Mouse (Mus musculus) right cerebral cortex, postnatal 25 days (tissue): ENCODE data around the gene Ncoa4.
"Not testable (repeated sequence)": the region's sequence is repeated elsewhere in the genome, so short reads cannot be mapped to it uniquely, and the experiment has no call there.

ENCODE experiments used
- DNase-seq: peaks from one replicate; pipeline ENCODE4 v3.0.0; 2022

Ncoa4 gene

DNA sequence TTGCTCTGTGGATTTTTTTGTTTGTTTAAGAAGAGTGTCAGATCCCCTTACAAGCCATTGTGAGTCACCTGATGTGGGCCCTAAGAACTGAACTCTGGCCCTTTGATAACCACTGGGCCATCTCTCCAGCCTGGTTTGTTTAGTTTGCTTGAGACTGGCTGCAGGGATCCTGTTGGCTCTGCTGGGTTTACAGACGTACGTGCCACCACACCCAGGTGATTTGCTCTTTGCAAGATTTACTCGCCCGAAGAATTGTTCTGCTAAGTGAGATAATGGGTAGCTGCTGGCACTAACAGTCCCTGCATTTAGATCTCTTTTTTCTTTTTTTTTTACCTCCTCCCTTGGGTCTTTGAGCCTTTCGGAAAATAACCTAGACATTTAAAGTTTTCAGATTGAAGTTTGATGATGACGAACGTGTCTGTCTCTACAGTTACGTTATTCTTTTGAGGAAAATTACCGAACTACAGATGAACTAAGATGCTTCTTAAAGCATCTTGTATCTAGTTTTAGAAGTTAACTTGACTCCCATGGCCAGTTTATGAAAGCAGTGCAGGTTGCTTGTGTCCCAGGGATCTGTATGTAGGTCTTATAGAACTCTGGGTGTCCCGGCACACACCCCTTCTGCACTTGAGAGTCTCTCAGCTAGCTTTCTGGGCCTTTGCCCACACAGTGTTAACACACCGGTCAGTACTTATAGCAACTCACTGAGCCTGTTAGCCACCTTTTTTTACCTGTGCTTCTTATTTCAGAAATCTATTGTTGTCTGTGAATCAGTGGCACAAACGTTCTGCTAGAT lies 1.6 kb downstream of the Ncoa4 start:
- DNase-seq: no peak

DNA sequence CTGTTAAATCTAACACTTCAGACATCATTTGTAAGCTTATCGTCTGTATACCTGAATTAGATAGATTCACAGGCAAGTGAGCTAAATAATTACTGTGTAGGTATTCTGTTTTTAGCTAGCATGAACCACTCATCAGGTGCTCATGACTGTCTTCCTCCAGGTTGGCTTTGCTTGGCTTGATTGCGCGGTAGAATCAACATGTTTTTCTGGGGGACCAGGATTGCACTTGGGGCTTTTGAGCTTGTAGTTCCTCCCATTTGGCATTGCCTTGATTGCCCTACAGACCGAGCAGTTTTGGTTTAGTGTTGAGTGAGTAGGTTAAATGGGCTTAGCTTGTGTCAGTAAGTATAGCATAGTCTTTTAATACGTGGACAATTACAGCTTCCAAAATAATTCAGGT lies 2.6 kb downstream of the Ncoa4 start:
- no peak for DNase-seq

DNA sequence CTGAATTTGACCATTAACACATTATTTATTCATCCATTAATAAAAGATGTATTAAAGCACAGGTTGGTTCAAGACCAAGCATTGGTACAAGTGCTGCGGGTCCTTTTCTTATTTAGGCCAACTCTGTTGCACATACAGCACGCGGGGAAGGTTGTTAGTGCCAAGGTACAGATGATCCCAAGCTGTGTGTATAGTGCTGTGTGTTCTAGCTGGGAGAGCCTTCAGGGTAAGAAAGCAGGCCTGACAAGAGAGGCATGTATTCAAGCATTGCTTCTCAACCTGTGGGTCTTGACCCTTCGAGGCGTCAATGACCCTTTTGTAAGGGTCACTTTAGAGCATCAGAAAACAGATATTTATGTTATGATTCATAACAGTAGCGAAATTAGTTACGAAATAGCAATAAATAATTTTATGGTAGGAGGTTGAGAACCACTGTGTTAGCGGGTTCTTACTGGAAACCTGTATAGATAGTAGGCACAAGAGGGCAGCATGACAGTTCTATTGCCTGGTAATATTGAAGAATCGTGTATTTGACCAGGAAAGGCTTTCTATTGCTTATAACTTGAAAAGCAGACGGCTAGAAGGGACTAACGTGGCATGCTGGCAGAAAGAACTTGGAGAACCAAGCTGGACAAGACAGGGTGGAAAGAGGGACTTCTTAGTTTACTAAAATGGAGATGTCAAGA lies 3.7 kb downstream of the Ncoa4 start:
- no peak for DNase-seq

DNA sequence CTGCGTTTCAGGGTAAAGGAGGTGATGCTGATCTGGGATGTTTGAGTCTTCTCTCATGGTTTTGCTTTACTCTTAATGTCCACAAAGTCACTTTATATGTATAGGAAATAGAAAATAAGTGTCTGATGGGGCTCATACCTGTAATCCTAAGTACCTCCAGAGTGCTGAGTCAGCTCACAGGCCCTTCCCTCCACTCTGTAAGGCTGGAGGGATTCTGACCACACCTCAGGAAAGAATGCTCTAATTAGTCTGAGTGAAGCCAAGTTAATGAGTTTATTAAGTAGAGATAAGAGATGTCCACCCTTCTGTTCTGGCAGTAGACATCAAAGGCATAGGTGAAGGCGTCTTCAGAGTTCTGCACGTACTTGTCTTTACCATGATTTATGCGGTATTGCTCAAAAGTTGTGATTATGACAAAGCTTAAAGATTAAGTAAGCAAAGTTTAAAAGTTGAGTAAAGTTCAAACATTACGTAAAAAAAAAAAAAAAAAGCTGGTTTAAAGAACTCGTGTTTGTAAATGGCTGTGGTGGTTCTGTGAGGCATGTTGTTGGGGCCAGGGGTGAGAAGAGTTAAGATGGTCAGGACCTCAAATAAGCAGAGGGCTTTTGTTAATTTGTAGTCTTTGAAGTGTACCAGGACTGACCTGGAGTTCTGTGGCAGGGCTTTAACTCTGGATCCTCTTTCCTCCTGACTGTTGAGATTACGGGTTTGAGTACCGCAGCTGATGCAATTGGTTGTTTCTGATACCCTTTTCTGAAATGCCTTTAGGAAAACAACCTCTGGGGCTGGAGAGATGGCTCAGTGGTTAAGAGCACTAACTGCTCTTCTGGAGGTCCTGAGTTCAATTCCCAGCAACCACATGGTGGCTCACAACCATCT lies 4.7 kb downstream of the Ncoa4 start:
- no peak for DNase-seq

DNA sequence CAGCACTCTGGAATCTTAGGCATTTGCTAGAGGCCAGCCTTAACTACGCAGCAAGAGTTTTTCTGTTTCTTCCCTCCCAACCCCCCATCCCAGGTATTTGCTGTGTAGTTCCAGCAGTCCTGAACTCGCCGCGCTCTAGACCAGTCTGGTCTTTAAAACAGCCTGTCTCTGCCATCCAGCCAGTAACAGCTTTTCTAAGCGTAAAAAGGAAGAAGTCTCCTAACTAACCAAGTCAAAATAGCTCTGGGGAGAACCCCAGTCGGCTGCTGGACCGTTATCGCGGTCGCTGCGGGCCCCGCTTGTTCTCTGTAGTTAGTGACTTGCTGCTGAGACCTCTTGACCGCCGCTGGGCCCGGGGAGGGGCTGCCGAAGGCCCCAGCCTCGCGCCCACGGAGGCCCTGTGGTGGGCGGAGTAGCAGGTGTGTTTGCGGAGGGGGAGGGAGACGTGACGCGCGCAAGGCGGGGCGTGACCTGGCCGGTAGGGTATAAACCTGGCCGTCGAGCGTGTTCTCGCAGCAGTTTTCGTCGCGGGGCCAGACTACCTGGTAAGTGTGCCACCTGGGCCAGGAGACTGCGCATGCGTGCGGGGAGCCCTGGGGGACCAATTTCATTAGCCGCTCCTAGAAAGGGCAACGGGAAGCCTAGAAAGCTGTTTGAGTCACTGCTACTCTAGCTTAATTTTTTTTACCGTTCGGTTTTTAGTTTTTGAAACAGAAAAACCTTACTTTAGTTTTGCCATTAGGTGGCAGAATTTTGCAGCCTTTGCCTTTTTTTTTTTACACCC lies 5.8 kb downstream of the Ncoa4 start:
- peak; percentile 28 for DNase-seq

DNA sequence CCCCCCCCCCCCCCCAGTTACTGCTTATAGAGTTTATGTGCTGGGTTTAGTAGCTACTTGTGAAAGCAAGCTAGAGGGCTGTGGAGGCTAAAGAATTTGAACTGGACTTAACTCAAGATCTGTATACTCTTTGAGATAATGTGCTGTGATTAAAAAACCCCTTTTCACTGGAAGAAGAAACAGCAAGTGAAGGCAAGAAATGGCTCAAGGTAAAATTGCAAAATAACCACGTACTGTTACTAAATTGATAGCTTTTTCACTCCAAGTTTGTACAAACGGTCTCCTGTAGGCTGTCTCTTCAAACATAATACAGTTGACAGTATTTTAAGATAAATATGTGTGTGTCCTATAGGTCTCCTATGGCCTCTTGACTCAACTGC lies 6.4 kb downstream of the Ncoa4 start:
- no peak for DNase-seq

DNA sequence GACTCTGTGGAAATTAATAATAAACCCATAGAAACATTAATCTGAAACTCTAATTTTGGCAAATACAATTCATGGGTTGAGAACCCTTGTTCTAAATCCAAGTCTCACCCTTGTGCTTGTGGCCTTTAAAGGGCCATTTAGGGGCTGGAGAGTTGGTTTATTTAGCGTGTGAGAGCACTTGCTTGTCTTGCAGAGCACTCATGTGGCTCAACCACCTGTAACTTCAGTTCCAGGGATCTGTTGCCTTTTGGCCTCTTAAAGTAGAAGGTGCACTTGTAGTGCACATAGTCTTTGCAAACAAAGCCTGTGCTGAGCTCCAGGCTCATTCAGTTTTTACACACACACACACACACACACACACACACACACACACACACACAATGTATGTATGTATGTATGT lies 7.2 kb downstream of the Ncoa4 start:
- no peak for DNase-seq

DNA sequence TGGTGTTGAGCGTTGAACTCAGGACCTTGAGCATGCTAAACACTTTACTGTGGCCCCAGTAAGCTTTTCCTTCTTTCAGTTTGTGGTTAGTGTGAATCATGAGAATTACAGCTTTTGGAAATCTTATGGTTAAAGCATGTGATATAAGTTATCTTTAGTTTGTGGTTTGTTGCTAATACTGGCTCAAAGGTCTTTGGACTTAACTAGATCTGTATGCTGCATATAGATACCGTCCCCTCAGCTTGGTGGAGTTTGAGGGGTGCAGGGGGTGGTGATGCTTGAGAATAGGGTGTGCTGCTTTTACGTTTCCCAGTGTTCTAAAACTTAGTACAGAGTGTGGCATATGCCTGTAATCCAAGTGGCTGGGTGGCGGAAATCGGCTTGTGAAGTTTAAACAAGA lies 7.7 kb downstream of the Ncoa4 start:
- DNase-seq: no peak

DNA sequence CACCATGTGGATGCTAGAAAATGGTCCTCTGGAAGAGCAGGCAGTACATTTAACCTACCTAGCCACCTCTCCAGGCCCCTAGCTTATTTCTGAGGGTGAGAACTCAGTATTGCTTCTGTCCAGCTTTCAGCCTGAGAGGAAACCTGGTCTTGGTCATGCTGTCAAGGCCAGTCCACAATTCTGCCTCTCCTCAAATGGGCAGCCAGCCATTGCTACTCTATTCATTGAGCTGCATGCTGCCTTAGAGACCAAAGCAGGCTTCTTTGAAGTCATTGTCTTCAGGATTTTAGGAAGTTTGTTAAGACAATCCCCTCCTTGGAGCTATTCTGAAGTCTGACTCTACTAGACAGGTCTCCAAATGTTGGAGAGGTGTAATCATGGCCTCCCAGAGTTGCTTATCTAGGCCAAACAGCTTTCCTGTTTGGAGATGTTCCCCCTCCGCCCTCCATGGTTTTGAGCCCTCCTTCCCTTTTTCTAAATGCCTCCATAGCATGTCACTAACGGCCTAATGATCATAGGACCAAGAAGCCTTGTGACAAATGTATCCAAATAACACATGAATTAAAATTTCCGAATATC lies 9.1 kb downstream of the Ncoa4 start:
- no peak for DNase-seq

DNA sequence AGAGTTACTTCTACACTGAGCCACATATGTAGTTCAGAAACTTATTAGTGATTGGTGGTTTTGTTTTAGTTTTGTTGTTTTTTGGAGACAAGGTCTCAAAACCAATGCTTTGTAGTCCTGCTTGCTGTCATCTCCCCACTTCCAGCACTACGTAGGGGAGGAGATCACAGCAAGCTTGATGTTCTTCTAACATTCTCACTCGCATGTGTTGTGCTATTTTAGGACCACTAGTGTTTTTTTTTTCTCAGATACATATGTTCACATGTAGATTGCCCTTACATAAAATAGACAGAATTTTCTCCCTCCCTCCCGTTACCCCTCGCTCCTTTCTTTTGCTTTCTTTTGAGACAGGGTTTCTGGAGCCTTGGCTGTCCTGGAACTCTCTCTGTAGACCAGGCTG lies 10.5 kb downstream of the Ncoa4 start:
- no peak for DNase-seq

DNA sequence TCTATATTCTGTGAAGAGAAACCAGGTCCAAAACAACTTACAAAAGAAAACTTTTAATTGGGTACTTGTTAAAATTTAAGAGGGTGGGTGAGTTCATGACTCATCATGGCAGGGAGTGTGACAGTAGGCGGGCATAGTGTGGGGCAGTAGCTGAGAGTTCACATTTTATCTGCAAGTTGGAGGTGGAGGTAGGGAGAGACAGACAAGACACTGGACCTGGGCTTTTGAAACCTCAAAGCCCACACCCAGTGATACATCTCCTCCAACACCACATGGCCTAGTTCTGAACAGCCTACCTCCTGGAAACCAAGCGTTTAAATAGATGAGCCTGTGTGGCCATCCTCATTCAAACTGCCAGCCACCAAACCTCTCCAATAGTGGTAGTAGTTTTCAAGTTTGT lies 15.6 kb downstream of the Ncoa4 start:
- DNase-seq: no peak

DNA sequence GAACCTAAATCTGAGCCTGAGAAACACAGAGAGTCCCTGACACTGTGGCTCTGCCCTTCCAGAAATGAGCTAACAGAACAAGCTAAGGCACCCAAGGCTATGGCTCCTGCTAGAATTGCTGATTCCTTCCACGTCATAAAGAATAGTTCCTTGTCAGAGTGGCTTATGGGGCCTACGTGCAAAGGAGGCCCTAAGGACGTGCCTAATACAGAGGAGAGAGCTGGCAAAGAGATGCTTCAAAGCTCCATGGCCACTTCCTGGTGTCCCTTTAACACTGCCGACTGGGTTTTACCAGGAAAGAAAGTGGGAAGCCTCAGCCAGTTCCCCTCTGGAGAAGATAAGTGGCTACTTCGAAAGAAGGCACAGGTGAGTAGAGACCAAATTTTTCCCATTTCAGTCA lies 16.9 kb downstream of the Ncoa4 start:
- DNase-seq: not testable (repeated sequence)

DNA sequence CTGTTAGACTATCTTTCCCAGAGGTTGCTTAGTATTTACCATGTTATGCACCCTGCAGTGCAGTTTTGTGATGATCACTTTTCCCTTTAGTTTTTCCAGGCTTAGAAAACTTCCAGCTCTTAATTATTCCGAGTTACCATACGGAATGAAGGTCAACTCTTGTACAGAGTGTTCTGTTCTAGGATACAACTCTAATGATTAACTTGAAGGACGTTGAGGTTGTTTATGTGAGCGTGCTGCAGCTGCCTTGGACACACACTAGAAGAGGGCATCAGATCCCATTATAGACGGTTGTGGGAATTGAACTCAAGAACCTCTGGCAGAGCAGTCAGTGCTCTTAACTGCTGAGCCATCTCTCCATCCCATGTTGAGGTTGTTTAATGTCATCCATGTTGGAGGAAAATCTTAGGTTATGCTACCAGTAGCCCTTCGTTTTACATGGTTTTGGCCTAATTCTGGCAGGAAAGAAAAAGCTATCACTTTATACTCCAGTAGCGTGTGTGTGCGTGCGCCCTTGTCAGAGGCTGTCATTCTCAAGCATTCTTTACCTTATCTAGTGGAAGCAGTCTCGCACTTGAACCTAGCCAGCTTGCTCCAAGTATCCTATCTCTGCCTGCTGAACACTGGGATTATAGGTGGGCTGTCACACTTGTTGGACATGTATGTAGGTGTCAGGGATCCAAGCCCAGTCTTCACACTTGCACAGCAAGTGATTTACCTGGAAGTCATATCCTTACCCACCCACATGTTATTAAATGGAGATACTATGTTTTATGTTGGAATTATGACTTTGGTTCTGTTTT lies 19.9 kb downstream of the Ncoa4 start:
- DNase-seq: no peak

DNA sequence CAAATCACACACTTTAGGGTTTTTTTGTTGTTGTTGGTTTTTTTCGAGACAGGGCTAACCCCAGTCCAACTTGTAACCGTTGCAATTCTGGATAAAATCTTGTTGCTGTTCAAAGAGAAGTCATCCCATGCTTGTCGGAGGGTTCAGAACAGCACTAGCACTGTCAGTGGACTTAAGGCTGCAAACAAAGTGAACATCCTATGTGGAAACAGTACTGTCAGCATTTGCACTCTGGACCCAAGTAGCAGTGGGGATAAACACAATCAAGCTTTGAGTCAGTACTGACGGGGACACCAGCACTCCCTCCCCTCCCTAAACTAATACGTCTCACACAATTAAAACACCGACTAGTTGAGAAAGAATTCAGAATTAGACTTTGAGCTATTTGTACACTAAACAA lies 21.2 kb downstream of the Ncoa4 start:
- DNase-seq: no peak

DNA sequence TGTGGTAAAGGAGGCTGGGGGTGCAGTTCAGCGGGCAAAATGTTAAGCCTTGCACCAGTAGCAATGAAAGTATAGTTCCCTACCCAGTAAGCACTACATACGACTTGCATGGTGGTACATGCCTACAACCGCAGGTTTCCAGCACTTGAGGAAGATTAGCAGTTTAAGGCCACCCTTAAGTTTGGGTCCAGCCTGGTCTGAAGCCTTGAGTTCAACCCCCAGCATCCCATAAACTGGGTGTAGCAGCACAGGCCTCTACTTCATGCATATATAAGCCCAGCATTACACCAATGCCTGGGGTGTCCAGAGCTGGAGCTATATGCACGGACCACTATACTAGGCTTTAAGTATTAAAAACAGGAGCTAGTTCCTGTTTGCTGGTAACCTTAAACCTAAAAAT lies 24.2 kb downstream of the Ncoa4 start:
- DNase-seq: no peak

DNA sequence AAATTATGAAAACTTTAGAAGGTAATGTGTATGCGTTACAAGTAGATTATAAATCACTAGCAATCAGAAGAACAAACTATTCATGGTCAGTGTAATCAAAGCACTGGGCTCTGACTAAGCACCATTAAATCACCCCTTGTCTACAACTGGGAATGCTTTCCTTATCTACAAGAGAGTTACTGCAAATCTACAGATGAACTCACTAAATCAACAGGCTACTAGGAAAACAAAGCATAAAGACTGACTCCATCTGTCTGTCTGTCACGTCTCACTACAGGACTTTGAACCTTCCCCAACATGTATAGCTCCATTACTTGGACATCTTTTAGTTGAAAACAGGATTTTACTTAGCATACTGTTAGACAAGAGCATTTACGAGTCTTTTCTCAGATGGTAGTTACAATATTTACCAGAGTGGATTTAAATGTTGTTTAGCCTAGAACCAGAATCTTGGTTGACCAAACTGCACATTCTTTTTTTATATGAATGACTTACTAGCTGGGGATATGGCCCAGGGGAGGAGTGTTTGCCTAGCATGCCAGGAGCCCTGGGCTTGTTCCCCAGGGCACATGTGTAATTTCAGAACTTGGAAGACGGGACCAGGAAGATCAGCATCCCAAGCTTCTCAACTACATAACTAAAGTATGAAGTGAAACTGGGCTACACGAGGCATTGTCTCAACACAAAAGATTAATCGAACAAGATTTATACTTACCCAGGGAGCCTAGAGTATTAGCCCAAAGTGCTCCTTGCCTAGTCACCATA lies 31.1 kb downstream of the Ncoa4 start:
- no peak for DNase-seq

DNA sequence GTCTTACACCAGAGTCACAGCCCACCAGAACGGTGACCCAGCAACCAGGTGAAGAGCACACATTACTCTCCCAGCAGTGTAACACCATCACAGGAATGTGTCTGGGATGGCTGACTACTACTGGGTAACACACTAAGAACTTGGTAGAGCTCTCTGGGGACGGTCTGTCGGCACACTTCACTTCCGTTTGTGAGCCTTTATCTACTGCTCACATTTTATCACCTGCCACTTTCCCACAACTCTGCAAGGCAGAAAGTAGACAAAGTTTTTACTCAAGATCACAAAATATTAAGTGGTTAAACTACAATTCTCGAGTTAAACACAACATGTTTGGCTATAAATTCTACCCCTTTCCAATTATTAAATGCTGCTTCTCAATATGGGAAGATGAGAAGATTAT lies 32.3 kb downstream of the Ncoa4 start:
- DNase-seq: no peak

DNA sequence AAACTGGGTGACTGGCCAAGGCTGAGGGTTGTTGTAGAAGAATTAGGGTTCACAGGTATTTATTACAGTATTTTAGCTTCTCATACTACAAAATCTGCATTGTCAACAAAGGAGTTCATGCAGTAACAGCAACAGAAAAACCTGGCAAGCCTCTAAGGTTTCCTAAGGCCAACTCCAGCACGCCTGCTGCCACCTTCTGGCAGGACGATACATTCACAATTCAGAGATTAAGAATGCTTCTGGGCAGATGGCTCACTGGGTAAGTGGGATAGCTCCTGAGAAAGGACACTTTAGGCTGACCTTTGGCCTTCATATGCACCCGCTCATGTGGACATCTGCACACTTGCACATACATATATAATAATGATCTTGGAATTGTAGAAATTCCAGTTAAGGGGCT lies 32.8 kb downstream of the Ncoa4 start:
- no peak for DNase-seq

DNA sequence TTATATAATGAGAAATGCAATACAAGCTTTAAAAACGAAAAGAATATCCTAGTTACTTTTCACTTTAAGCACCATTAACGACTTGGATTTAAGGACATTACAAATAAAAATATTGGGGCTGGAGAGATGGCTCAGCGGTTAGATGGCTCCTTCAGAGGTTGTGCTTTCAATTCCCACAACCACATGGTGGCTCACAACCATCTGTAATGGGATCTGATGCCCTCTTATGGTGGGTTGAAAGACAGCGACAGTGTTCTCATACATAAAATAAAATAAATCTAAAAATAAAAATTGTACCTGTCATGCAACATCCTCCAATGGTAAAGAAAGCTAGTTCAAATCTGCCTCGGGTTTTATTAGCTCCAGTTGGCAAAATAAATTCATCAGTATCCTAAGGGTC lies 33.9 kb downstream of the Ncoa4 start:
- not testable (repeated sequence) for DNase-seq

DNA sequence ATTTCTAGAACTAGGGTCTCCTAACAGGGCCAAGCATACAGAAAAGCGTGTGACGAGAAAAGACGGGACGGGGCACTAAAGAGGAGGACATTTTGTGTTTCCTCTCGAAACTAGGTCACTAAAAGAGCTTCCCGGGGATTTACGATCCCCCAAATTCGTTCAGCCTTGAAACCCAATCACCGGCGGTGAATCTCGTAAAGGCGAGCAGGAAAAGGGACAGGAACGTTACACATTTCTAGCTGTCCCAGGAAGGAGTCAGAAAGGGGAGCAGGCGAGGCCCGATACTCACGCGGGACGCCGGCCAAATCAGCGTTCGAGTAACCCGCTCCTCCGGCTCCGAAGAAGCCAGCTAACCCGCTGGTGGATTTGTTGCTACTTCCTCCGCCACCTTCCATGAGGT lies 41.7 kb downstream of the Ncoa4 start:
- DNase-seq: no peak
